Mouse (Mus musculus) kidney, postnatal 36 days (tissue): ENCODE measurements around the gene Bend4.
A peak's percentile ranks its signal among the peaks of the same experiment; 100 is the strongest.

Experiments
- DNase-seq, 2 experiments: peaks; one replicate each; pipeline ENCODE4 v3.0.0; 2021 to 2022; ENCODE audit warnings: mixed read lengths in 2 of 2

The Bend4 gene

DNA sequence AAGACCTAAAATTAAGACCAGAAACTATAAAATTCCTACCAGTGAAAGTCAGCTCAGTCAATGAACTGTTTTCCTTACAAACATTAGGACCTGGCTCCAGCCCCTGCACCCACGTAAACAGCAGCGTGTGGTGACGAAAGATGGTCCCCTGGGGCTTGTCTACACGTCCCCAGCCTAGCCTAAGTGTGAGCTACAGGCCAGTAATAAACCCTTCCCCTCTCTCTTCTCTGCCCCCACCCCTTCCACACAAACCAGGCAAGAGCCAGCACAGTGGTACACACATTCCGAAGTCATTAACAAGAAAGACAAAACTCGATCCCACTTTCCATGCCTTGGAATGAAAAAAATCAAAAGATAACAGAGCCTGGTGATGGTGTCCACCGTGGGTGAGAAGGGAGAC is 16.6 kb downstream of the Bend4 start:
- no peak for DNase-seq

- no peak for DNase-seq
Observed at GRCm38 (mm10) chr5:67410426-67410825, 17.7 kb downstream of the Bend4 start.

DNA sequence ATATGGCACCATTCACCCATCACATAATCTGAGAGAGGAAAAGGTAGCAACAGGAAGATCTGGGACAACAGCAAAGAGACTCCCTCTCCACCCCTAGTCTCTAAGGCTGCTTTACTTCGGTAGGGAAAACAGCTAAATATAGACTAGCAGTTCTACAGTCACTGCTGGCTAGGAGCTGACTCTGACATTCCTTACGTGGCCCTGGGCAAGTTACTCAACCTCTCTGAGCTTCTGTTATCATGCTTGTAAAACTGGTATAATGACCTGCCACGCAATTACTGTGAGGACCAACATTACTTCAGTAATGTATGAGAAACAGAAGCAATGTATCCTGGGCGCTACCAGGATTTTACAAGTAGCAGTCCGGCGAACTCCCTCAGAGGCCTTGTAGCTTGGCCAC is 19.7 kb downstream of the Bend4 start:
- DNase-seq, result no peak

GRCm38 (mm10) chr5:67404919-67405318 is 23.2 kb downstream of the Bend4 start:
- no peak for DNase-seq

DNA sequence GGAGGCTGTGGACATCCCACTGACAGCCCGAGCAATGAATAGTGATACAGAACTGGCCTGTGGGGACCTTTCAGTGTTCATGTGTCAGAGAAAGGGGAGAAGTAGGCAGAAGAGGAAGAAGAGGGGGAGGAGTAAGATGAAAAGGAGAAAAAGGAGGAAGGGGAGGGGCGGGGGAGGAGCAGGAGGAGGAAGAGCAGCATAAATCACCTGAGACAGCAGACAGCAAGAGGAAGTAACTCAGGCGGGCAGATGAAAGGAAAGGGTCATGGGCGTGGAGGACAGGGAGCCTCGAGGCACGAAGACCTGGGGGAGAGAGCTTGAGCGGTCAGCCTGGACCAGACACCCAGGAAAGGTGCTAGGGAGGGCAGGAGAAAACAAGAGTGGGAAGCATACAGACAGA is 23.7 kb downstream of the Bend4 start:
- DNase-seq, result no peak

GRCm38 (mm10) chr5:67401612-67402011 is 26.5 kb downstream of the Bend4 start:
- DNase-seq, result peak in 1 of 2 experiments; percentile 35

- no peak for DNase-seq
Observed at GRCm38 (mm10) chr5:67400608-67401480, 27.3 kb downstream of the Bend4 start.

DNA sequence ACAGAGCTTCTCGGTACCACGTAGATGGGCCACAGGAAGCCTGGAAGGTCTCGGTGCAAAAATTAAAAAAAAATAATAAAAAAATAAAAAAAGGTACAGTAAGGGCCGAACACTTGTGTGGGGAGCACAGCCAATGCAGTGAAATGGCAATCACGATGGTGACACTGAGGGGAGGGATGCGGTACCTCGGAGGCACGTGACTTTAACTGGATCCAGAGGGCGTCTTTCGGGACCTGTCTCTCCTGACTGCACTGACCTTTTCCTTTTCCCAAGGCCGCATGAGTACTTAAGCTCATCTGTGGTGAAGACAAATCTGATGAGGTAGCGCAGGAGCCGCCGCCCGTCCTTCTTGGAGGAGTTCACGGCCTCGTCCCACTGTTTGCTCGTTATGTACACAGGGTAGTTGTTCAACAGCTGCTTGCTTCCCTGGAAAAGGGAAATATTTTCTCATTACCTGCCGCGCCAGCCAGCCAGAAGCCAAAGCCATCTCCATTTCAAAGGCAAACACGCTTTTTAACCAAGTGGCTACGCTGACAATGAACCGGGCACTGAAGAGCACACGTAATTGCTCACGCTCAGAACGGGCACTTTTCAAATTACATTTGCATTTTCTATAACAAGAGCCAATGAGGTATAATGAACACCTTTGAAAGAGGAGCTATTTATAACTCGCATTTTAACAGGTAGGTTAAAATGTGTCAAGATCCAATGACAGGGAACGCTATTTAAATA is 28.1 kb downstream of the Bend4 start:
- DNase-seq, result peak in 1 of 2 experiments; percentile 4

DNA sequence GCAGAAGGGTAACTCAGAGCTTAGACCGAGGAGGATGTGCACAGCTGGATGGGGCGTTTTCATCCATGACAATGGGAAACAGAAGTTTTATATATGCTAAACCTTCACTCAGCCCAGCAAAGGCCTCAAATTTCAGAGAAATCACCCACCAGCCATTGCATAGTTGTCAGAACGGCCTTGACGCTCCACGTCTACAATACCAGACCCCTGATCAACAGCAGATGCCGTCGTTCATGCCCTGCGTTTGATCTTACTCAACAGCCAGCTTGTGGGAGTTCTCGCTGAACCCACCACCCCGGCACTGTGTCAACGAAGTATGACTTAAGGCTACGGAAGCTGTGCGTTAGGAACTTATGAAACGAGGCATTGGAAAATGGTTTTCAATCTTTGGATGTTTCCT is 30.9 kb downstream of the Bend4 start:
- no peak for DNase-seq

DNA sequence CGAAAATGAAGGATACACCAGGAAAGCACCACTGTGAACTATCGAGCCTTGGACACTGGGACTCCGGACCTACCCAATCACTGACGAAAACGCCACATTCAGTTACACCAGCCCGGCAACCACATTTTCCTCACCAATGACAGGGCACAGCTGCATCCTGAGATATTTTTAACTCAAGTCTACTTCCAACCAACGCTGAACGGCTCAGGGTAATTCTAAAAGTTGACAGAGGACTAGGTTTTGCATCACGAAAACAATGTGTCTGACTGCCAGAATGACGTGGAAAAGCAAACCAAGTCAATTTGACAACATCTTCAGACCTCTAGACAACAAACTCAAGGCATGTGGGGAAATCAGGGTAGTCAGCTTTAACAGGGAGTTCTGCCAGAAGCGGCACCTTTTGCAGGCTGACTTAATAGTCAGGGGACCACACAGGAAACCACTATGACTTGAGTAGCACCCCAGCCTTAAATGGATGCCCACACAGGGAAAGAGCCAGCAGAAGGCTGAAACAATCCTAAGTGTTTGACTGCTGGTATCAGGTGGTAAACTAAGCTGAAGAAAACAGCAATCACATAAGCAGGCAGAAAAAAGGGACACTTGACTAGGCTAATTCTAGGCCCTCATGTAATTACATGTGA is 32.8 kb downstream of the Bend4 start:
- DNase-seq, result no peak

GRCm38 (mm10) chr5:67393951-67394350 is 34.2 kb downstream of the Bend4 start:
- no peak for DNase-seq

DNA sequence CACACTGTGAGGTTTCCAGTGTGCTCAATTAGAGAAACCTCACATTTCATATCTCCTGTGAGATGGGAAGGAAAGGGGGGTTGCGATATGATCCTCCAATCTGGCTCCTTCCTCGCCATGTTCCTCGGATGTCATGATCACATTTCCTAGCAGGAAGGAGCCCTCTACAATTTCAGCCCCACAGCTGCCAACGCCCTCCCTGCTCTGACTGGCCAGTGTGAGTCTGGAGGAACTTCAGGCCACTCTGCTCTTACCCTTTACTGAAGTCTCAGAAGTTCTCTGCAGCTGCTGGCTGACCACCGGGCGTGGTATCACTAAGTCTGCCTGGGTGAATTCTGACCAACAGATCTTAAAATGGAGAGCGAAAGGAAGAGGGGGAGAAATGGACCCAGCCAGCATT is 45.6 kb downstream of the Bend4 start:
- DNase-seq, result no peak

GRCm38 (mm10) chr5:67381690-67382089 is 46.4 kb downstream of the Bend4 start:
- DNase-seq, result no peak

DNA sequence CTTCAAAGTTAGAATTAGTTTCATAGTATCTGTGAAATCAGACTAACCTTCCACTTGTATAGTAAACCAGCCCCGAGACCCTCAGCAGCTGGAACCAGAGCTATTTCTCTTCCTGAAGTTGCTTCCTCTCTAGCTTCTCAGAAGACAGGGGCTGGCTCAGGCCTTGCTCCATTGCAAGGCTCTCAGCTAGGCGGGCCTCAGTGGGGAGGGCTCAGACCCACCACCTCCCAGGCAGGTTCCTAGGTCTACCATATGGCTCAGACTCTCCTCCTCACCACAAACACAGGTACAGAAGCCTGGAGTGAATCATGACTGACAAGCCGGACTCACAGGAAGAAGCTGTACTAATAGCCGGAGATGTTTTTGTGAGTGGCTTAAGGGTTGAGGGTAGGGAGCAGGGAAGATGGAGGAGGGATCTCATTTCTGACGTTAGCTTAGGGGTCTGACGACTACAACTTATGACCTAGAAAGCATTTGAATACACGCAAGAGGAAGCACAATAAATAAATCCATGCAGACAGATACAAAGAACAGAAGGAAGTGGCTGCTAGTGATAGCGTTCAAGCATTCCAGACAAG is 51.0 kb downstream of the Bend4 start:
- DNase-seq, result no peak

DNA sequence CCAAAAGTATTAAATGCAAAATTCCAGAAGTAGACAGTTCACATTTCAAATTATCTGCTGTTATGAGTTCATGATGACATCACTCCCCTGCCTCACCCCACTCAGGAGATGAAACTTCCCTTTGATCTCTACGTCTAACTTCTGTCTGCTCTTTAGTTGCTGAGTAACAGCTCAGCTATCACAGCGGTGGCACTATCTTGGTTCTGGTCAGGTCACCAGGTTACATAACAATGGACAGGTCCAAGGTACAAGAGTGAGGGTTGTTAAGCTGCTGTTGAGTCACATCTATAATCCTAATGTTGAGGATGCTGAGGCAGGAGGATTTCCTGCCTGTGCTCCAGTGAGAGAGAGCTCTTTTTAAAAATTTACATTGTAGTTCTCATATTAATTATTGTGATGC is 65.2 kb downstream of the Bend4 start:
- DNase-seq, result no peak

DNA sequence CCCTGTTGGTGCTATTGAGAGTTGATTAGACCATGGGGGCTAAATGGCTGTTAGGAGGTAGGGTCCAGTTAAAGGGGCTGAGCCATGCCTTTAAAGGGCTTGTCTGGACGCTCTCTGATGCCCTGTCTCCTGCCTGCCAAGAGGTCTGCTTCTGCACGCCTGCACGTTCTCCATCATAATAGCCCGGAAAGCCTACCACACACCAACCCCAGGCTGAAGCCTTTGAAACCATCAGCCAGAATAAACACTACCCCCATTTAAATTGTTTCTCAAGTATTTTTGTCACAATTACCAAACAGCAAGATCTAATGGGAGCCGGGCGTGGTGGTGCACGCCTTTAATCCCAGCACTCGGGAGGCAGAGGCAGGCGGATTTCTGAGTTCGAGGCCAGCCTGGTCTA is 65.8 kb downstream of the Bend4 start:
- DNase-seq, result no peak

DNA sequence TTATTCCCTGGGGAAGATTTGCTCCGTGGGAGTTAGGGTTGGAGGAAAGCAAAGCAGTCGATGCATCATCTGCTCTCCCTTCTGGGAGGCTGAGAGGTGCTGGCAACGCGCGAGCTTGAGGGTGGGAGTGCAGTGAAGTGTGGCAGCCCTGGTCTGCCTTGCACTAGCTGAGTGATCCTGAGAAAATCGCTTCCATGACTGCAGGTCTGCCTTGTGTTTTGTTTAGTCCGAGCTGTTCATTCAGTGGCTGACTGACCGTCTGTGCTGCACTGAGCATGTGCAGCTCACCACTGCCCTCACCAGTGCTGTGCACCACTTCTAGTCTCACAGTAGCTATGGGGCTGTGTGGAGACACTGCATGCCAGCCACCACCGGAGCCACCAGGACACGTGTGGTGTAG is 79.2 kb downstream of the Bend4 start:
- DNase-seq, result peak in 1 of 2 experiments; percentile 10

DNA sequence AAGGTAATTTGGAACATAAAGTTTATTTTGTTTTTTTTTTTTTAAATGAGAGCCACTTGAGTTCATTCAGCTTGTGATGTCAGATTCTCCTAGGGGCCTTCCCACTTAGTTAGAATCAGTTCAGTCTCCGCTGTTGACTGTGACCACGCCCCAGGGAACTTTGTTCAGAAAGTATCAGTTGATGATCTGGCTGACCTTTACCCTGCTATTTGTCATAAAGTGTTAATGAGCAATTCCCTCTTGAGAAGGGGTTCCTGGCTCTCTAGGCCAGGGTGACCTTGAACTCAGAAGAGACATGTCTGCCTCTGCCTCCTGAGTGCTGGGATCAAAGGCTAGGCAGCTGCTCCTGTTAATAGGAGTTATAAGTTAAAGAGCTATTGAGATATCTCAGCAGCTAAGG is 81.0 kb downstream of the Bend4 start:
- peak in 1 of 2 experiments; percentile 2 for DNase-seq
